Mouse (Mus musculus) liver, adult 2 months (tissue): ENCODE data around the gene Hoxa2.

Experiments used
- CTCF ChIP-seq: fragments of 200-500 bp; IDR thresholded peaks from 2 replicates; pipeline ENCODE4 v1.5.1; 2011; ENCODE audit warnings: low read depth, low read length, control low read depth
- POLR2A ChIP-seq: fragments of 200-500 bp; IDR thresholded peaks from 2 replicates; pipeline ENCODE4 v1.6.1; 2011; ENCODE audit warnings: low read length, control low read depth; ENCODE audit not compliant: insufficient read depth; ENCODE audit errors: extremely low read depth

DNA sequence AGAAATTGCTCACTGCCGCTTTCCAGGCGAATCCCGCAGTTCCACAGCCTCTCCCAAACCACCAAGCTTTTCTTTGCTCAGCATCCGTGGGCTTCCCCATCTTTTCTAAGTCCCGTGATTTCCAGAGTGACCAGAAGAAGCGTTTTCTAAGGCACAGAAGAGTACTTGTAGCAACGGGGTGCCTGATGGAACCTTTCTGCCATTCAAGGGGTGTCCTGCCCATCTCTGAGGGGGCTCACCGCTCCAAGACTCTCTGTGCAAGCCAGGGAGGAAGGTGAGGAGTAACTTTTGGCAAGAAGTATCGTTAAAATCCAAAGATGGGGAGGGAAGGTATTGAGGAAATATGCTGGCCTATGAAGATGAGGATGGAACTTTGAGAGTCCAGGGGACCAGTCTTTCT, 13.2 kb upstream of the Hoxa2 start:
- TF ChIP-seq CTCF, result no peak
- TF ChIP-seq POLR2A, result no peak
